Mouse (Mus musculus): Measurements from ENCODE around the gene Slc39a9. TPM values are rescaled to one million over a fixed set of nuclear protein-coding genes. Genes with fewer than 3 reads are reported as not detected.

Slc39a9 gene
- polyA plus RNA-seq, 1 experiment from 2014 or later: 24.2 TPM

- Histone ChIP-seq H3K27ac (no peak overlapping the region), H3K9ac (no peak overlapping the region), H3K4me1 (no peaks in the 10 kb centered on the region), H3K36me3 (peaks cover 11% of the 10 kb centered on the region), H3K4me3 (no peak overlapping the region), H3K27me3 (no peaks in the 10 kb centered on the region), H3K9me3 (no peaks in the 10 kb centered on the region), H3K4me2 (no peak overlapping the region)
- no peak for ATAC-seq (ENCODE audit: insufficient number of reproducible peaks, insufficient read depth, low FRiP score, low TSS enrichment, low read depth)
- WGBS: 92% methylated on average over 3 of the region's 3 CpGs
Observed at GRCm38 (mm10) chr12:80654659-80655025, 11.0 kb downstream of the Slc39a9 start.

GRCm38 (mm10) chr12:80658661-80659060, 15.0 kb downstream of the Slc39a9 start:
- Histone ChIP-seq H3K36me3 (peaks cover 21% of the 10 kb centered on the region), H3K27ac (no peak overlapping the region), H3K4me1 (no peaks in the 10 kb centered on the region), H3K9ac (no peak overlapping the region), H3K9me3 (no peaks in the 10 kb centered on the region), H3K4me3 (no peak overlapping the region), H3K4me2 (no peak overlapping the region), H3K27me3 (no peaks in the 10 kb centered on the region)
- ATAC-seq (ENCODE audit: insufficient number of reproducible peaks, insufficient read depth, low FRiP score, low TSS enrichment, low read depth): no peak
- 85% methylated on average over 6 of the region's 6 CpGs for WGBS

- peaks cover 30% of the 10 kb centered on the region for H3K36me3 ChIP-seq
- no peaks in the 10 kb centered on the region for H3K27me3 ChIP-seq
- H3K27ac ChIP-seq: no peak overlapping the region
- ATAC-seq (ENCODE audit: insufficient number of reproducible peaks, insufficient read depth, low FRiP score, low TSS enrichment, low read depth): no peak
- no peaks in the 10 kb centered on the region for H3K9me3 ChIP-seq
- H3K4me2 ChIP-seq: no peak overlapping the region
- 93% methylated on average over 10 of the region's 10 CpGs for WGBS
- H3K4me3 ChIP-seq: no peak overlapping the region
- no peaks in the 10 kb centered on the region for H3K4me1 ChIP-seq
- H3K9ac ChIP-seq: no peak overlapping the region
Observed at GRCm38 (mm10) chr12:80662322-80662721, 18.6 kb downstream of the Slc39a9 start.

- 74% methylated on average over 2 of the region's 2 CpGs for WGBS
- Histone ChIP-seq H3K4me2 (no peak overlapping the region), H3K9me3 (no peaks in the 10 kb centered on the region), H3K9ac (no peak overlapping the region), H3K4me3 (no peak overlapping the region), H3K27me3 (no peaks in the 10 kb centered on the region), H3K36me3 (peaks cover 43% of the 10 kb centered on the region), H3K27ac (no peak overlapping the region), H3K4me1 (no peaks in the 10 kb centered on the region)
- no peak for ATAC-seq (ENCODE audit: insufficient number of reproducible peaks, insufficient read depth, low FRiP score, low TSS enrichment, low read depth)
Observed at GRCm38 (mm10) chr12:80663935-80664334, 20.3 kb downstream of the Slc39a9 start.

GRCm38 (mm10) chr12:80668391-80668790, 24.7 kb downstream of the Slc39a9 start:
- Histone ChIP-seq H3K27me3 (no peaks in the 10 kb centered on the region), H3K9ac (no peak overlapping the region), H3K9me3 (no peaks in the 10 kb centered on the region), H3K27ac (no peak overlapping the region), H3K4me2 (no peak overlapping the region), H3K4me3 (no peak overlapping the region), H3K36me3 (peaks cover 42% of the 10 kb centered on the region), H3K4me1 (no peaks in the 10 kb centered on the region)
- no peak for ATAC-seq (ENCODE audit: insufficient number of reproducible peaks, insufficient read depth, low FRiP score, low TSS enrichment, low read depth)
- 88% methylated on average over 2 of the region's 2 CpGs for WGBS

GRCm38 (mm10) chr12:80673170-80673569, 29.5 kb downstream of the Slc39a9 start:
- Histone ChIP-seq H3K4me2 (no peak overlapping the region), H3K4me1 (no peaks in the 10 kb centered on the region), H3K9me3 (no peaks in the 10 kb centered on the region), H3K9ac (no peak overlapping the region), H3K27ac (no peak overlapping the region), H3K27me3 (no peaks in the 10 kb centered on the region), H3K36me3 (peaks cover 59% of the 10 kb centered on the region), H3K4me3 (no peak overlapping the region)
- no peak for ATAC-seq (ENCODE audit: insufficient number of reproducible peaks, insufficient read depth, low FRiP score, low TSS enrichment, low read depth)
- 18% methylated on average over 3 of the region's 3 CpGs for WGBS

- H3K27ac ChIP-seq: no peak overlapping the region
- WGBS: 70% methylated on average over 1 of the region's 1 CpGs
- H3K4me3 ChIP-seq: no peak overlapping the region
- H3K36me3 ChIP-seq: peaks cover 27% of the 10 kb centered on the region
- H3K4me2 ChIP-seq: no peak overlapping the region
- H3K4me1 ChIP-seq: no peaks in the 10 kb centered on the region
- ATAC-seq (ENCODE audit: insufficient number of reproducible peaks, insufficient read depth, low FRiP score, low TSS enrichment, low read depth): no peak
- no peaks in the 10 kb centered on the region for H3K27me3 ChIP-seq
- H3K9ac ChIP-seq: no peak overlapping the region
- no peaks in the 10 kb centered on the region for H3K9me3 ChIP-seq
Observed at GRCm38 (mm10) chr12:80681340-80681739, 37.7 kb downstream of the Slc39a9 start.

- Histone ChIP-seq H3K4me3 (no peak overlapping the region), H3K9me3 (no peaks in the 10 kb centered on the region), H3K27me3 (no peaks in the 10 kb centered on the region), H3K36me3 (peaks cover 11% of the 10 kb centered on the region; the same call in 1 of the 2 replicates), H3K4me1 (no peaks in the 10 kb centered on the region), H3K27ac (no peak overlapping the region), H3K4me2 (no peak overlapping the region), H3K9ac (no peak overlapping the region)
- no peak for ATAC-seq (ENCODE audit: insufficient number of reproducible peaks, insufficient read depth, low FRiP score, low TSS enrichment, low read depth)
- 90% methylated on average over 3 of the region's 3 CpGs for WGBS
Observed at GRCm38 (mm10) chr12:80683554-80683953, 39.9 kb downstream of the Slc39a9 start.

GRCm38 (mm10) chr12:80684316-80684715, 40.6 kb downstream of the Slc39a9 start:
- Histone ChIP-seq H3K27me3 (no peaks in the 10 kb centered on the region; the same call in 1 of the 2 replicates), H3K4me3 (no peak overlapping the region), H3K9me3 (no peaks in the 10 kb centered on the region), H3K9ac (no peak overlapping the region), H3K27ac (no peak overlapping the region), H3K36me3 (peaks cover 7% of the 10 kb centered on the region; the same call in 1 of the 2 replicates), H3K4me1 (no peaks in the 10 kb centered on the region), H3K4me2 (no peak overlapping the region)
- WGBS: 77% methylated on average over 3 of the region's 3 CpGs
- ATAC-seq (ENCODE audit: insufficient number of reproducible peaks, insufficient read depth, low FRiP score, low TSS enrichment, low read depth): no peak

GRCm38 (mm10) chr12:80687788-80688211, 44.1 kb downstream of the Slc39a9 start:
- no peak overlapping the region for H3K9ac ChIP-seq
- H3K36me3 ChIP-seq: no peaks in the 10 kb centered on the region
- no peak overlapping the region for H3K27ac ChIP-seq
- 65% methylated on average over 10 of the region's 10 CpGs for WGBS
- no peak overlapping the region for H3K4me3 ChIP-seq
- peaks cover 27% of the 10 kb centered on the region for H3K27me3 ChIP-seq
- H3K4me1 ChIP-seq: peaks cover 13% of the 10 kb centered on the region
- no peaks in the 10 kb centered on the region for H3K9me3 ChIP-seq
- H3K4me2 ChIP-seq: no peak overlapping the region
- no peak for ATAC-seq (ENCODE audit: insufficient number of reproducible peaks, insufficient read depth, low FRiP score, low TSS enrichment, low read depth)

- Histone ChIP-seq H3K27ac (no peak overlapping the region), H3K36me3 (no peaks in the 10 kb centered on the region), H3K4me2 (no peak overlapping the region), H3K9ac (no peak overlapping the region), H3K4me1 (peaks cover 30% of the 10 kb centered on the region), H3K27me3 (peaks cover 46% of the 10 kb centered on the region), H3K9me3 (no peaks in the 10 kb centered on the region), H3K4me3 (no peak overlapping the region)
- no peak for ATAC-seq (ENCODE audit: insufficient number of reproducible peaks, insufficient read depth, low FRiP score, low TSS enrichment, low read depth)
- whole genome bisulfite sequencing: 50% methylated on average over 5 of the region's 5 CpGs
Observed at GRCm38 (mm10) chr12:80689696-80690095, 46.0 kb downstream of the Slc39a9 start.

GRCm38 (mm10) chr12:80691671-80692091, 48.0 kb downstream of the Slc39a9 start:
- peaks cover 53% of the 10 kb centered on the region for H3K27me3 ChIP-seq
- H3K4me1 ChIP-seq: peaks cover 32% of the 10 kb centered on the region

More at GRCm38 (mm10) chr12:80691671-80692091, 48.0 kb downstream of the Slc39a9 start:
- peak overlapping the region; percentile 67 for H3K4me2 ChIP-seq
- H3K36me3 ChIP-seq: no peaks in the 10 kb centered on the region
- 7% methylated on average over 12 of the region's 12 CpGs for WGBS
- no peaks in the 10 kb centered on the region for H3K9me3 ChIP-seq
- H3K9ac ChIP-seq: no peak overlapping the region
- peak overlapping the region; percentile 42; the same call in 1 of the 2 replicates for H3K4me3 ChIP-seq
- H3K27ac ChIP-seq: no peak overlapping the region
- no peak for ATAC-seq (ENCODE audit: insufficient number of reproducible peaks, insufficient read depth, low FRiP score, low TSS enrichment, low read depth)

All from embryonic facial prominence, embryonic 13.5 days (tissue).